Mouse (Mus musculus) splenic B cell, adult 2 months (primary cell): ENCODE data around the gene Zfp385c.
"Not testable (repeated sequence)": the region's sequence is repeated elsewhere in the genome, so short reads cannot be mapped to it uniquely, and the experiment has no call there.

Experiments used
- DNase-seq: peaks from one replicate; pipeline ENCODE4 v3.0.0-alpha.2; 2011; ENCODE audit warnings: low read depth, low spot score
- H3K27me3 ChIP-seq: 2 replicates; pipeline ENCODE4 v1.6.1; 2012; ENCODE audit warnings: mild to moderate bottlenecking, low read length, moderate library complexity, mixed read lengths; ENCODE audit not compliant: control insufficient read depth, poor library complexity, insufficient read depth, severe bottlenecking
- H3K36me3 ChIP-seq: 2 replicates; pipeline ENCODE4 v1.6.1; 2012; ENCODE audit warnings: mild to moderate bottlenecking, low read length, moderate library complexity, mixed read lengths; ENCODE audit not compliant: control insufficient read depth, poor library complexity, insufficient read depth, severe bottlenecking

Zfp385c gene

DNA sequence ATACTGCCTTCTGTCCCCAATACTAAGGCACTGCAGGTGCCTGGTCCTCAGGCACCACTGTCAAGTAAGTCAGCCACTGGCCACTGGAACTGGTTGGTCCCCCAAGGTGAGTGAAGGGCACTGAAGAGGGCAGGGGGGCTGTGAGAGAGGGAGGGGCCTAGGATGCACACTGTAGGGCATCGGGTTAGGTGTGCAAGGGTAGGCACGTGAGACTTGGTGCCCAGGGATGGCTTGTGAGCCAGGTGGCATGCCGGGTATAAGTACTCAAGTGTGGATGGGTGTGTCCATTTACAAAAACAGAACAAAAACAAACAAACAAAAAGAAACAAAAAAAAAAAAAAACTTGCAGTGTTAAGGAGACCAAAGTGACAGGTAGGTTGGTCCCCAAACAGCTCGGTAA is 3.8 kb downstream of the Zfp385c start:
- no peaks in the 10 kb centered on the region for H3K27me3 ChIP-seq
- no peak for DNase-seq

DNA sequence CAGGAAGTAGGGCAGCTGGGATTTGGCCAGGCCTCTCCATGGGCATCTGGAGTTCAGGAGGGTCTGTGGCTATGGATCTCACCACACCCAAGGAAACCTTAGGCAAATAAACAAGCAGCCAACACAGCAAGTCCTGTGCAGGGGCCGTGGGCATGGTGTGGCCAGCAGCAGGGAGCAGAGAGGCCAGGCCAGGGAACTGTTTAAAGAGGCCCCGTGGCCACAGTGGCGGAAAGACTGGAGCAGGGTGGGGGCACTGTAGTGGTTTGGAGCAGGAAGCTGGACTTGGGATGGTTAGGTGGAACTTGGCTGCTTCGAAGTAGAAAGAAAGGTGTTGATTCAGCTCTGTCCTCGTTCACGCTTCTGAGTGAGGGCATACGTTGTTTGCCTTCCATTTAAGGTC is 5.0 kb downstream of the Zfp385c start:
- H3K36me3 ChIP-seq = no peaks in the 10 kb centered on the region
- DNase-seq = no peak
- no peaks in the 10 kb centered on the region for H3K27me3 ChIP-seq

More for the DNA sequence above, 3.8 kb downstream of the Zfp385c start:
- H3K36me3 ChIP-seq = no peaks in the 10 kb centered on the region

GRCm38 (mm10) chr11:100685371-100685770 is 6.9 kb downstream of the Zfp385c start:
- Histone ChIP-seq H3K27me3 (no peaks in the 10 kb centered on the region), H3K36me3 (no peaks in the 10 kb centered on the region)
- DNase-seq = no peak

- H3K36me3 ChIP-seq = no peaks in the 10 kb centered on the region
- no peaks in the 10 kb centered on the region for H3K27me3 ChIP-seq
- DNase-seq = no peak
Measured at GRCm38 (mm10) chr11:100684084-100684483, 8.2 kb downstream of the Zfp385c start.

DNA sequence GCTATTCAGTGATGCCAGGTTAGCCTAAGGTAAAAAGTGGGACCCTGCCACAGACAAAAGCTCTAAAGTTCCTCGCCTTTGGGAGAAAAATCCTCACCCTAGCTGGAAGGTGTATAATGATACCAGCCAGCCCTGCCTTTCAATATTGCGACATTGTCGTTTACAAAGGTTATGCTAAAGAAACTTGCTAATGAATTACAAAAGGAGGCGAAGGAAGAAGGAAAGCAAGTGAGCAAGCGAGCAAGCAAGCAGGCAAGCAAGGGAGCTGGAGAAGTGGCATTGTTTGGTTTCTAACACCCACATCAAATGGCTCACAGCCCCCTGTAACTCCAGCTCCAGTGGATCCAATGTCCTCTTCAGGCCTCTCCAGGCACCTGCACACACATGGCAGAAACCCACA is 9.7 kb downstream of the Zfp385c start:
- H3K27me3 ChIP-seq = no peaks in the 10 kb centered on the region
- DNase-seq = no peak
- no peaks in the 10 kb centered on the region for H3K36me3 ChIP-seq

DNA sequence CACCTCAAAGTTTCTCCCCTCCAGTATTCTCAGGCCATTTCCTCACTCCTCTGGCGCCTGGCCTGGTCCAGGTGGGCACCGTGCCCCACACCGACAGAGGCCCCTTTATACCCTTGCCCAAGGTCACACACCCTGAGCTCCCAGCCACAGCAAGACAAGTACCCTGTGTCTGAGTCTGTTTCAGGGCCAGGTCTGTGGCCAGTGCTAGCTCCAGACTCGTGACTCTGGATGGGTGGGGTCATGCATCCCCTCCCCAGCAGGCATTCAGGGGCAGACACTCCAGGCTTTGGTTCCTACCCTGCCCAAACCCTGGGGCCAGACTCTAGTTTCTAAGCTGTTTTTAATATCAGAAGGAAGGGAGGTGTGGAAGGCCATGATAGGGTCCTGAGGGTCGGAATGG is 10.4 kb downstream of the Zfp385c start:
- Histone ChIP-seq H3K27me3 (no peaks in the 10 kb centered on the region), H3K36me3 (no peaks in the 10 kb centered on the region)
- DNase-seq = no peak

DNA sequence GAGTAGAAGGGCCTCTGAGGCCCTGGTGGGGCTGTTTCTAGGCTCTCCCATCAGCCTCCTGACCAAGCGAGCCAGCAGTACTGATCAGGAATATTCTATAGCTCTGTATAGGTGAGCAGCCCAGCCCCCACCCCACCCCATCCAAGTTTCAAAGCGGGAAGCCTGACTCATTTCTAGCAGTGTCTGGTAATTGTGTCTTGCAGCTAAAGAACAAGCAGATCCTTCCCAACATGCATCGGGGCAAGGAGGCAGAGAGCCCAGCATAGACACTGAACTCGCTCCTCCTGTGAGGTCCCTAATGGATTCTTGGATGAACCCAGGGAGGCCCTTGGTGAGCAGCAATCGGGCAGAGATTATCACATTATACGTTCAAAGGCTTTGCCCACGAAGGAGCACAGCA is 14.4 kb downstream of the Zfp385c start:
- H3K27me3 ChIP-seq = no peaks in the 10 kb centered on the region
- DNase-seq = no peak
- H3K36me3 ChIP-seq = no peaks in the 10 kb centered on the region

GRCm38 (mm10) chr11:100673169-100673568 is 19.1 kb downstream of the Zfp385c start:
- Histone ChIP-seq H3K27me3 (no peaks in the 10 kb centered on the region), H3K36me3 (no peaks in the 10 kb centered on the region)
- no peak for DNase-seq

DNA sequence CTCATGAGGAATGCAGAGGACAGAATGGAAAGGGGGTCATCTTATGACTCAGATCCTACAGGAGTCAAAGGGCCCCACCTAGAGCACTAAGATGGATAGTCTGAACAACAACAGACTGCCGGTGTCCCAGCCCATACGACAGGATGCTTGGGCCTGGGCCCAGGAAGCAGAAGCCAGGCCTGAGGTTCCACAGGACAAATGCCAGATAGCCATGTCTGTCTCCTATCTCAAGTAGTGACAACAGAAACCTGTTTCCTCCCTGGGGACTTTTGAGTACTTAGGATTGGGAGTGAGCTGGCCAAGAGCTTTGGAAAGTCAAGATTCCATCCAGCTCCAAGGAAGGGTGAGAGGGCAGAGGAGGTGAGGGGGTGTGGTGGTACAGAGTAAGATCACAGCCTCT is 20.3 kb downstream of the Zfp385c start:
- DNase-seq = no peak
- Histone ChIP-seq H3K27me3 (no peaks in the 10 kb centered on the region), H3K36me3 (no peaks in the 10 kb centered on the region)

DNA sequence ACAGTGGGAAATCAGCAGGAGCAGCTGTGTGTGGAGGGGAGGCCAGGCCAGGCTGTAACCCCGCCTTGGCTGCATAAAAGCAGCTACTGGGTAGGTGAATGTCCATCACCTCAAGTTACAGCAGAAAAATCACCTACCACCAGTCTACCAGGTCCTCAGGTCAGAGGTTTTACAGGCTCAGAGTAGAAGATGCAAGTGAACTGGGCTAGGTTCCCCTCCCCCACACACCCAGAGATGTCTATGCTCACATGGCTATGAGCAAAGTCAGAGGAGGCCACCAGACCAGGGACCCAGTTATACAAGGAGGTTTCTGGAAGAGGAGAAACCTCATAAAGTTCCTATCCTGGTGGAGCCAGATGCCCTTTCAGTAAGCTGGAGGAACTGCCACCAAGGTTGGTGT is 21.2 kb downstream of the Zfp385c start:
- Histone ChIP-seq H3K36me3 (no peaks in the 10 kb centered on the region), H3K27me3 (no peaks in the 10 kb centered on the region)
- DNase-seq = no peak

- Histone ChIP-seq H3K27me3 (no peaks in the 10 kb centered on the region), H3K36me3 (no peaks in the 10 kb centered on the region)
- DNase-seq = no peak
Measured at GRCm38 (mm10) chr11:100659806-100660205, 32.4 kb downstream of the Zfp385c start.

DNA sequence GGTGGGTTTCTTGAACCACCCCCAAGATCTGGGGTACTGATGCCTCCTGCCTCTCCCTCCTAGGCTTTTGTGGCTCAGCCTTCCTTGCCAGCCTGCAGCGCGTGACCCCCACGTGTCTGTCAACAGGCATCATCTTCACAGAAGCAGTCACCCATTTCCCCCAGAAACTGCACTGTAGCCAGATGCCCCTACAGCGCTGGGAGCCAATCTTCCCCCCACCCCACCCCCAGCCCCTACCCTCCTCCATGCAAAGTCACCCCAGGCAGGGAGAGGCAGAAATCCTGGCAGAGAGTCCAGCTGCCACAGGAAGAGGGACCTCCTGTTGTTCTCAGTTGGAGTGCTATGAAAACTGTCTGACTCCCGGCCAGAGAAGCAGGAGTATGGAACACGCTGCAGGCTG is 35.8 kb downstream of the Zfp385c start:
- no peak for DNase-seq
- no peaks in the 10 kb centered on the region for H3K36me3 ChIP-seq
- no peaks in the 10 kb centered on the region for H3K27me3 ChIP-seq

DNA sequence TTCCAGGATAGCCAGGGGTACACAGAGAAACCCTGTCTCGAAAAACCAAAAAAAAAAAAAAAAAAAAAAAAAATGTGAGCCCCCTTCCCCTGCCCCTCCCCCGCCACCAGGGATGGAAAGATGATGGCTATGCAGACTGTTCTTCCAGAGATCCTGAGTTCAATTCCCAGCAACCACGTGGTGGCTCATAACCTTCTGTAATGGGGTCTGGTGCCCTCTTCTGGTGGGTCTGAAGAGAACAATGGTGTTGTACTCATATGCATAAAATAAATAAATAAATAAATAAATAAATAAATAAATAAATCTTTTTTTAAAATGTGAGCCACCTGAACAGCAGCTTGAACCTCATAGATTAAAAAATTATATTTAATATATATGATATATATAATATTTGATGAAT is 36.7 kb downstream of the Zfp385c start:
- H3K36me3 ChIP-seq, H3K27me3 ChIP-seq: not testable (repeated sequence)
- DNase-seq = peak; percentile 19

- DNase-seq = no peak
- Histone ChIP-seq H3K36me3 (no peaks in the 10 kb centered on the region), H3K27me3 (no peaks in the 10 kb centered on the region)
Measured at GRCm38 (mm10) chr11:100651748-100652147, 40.5 kb downstream of the Zfp385c start.

GRCm38 (mm10) chr11:100651205-100651604 is 41.0 kb downstream of the Zfp385c start:
- H3K27me3 ChIP-seq = no peaks in the 10 kb centered on the region
- DNase-seq = no peak
- no peaks in the 10 kb centered on the region for H3K36me3 ChIP-seq

DNA sequence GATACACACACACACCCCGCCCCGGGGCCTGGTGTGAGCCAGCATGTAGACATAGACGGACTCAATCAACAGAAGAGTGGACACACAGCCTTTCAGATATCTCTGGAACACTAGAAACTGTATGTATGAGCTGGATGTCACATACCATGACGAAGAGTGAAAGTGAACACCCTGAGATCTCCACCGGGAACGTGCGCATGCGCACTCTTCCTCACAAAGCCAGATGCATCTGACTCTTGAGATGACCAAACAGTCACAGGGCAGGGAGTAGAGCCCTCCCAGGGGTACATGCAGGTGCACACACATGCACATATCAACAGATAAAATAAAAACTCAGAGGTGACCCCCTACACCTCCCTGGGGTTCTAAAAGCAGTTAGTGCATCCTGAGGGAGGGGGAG is 43.9 kb downstream of the Zfp385c start:
- no peak for DNase-seq
- no peaks in the 10 kb centered on the region for H3K36me3 ChIP-seq
- no peaks in the 10 kb centered on the region for H3K27me3 ChIP-seq
